Mouse (Mus musculus): ENCODE measurements around the gene Olfr887. TPM values are rescaled to one million over a fixed set of nuclear protein-coding genes. Genes with fewer than 3 reads are reported as not detected.

Gene Olfr887
- not detected in 2 replicates for polyA plus RNA-seq (2015; fragmentation: Nextera tagmentation; extraction: Ambion mirVana)

DNA sequence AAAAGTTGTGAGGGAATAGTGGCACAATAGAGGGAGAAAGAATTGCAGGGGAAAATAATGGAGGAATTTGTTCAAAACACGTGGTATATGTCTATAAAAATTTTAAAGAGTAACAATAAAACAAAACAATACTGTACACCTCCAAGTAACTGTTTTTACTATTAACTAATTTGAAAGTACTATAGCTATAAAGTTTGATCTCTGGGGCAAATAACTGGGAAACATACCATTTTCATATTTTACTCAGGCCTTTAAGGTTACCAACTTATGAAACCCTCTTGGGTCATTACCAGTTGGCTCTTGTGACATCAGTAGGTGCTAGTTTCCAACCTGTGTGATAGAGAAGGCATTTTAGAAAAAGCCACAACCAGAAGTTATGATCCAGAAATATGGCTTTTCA lies at the start of gene Olfr887:
Gene Olfr887, plus strand, starts transcription at position 301 of the 400 bp plus-strand sequence.
- Histone ChIP-seq H3K4me2 (replicated peaks) (no peak within 1 kb of the TSS), H3K9ac (replicated peaks) (no peak within 1 kb of the TSS), H3K27me3 (no peaks in the 10 kb centered on the region), H3K4me1 (replicated peaks) (no peaks in the 10 kb centered on the region), H3K4me3 (replicated peaks) (no peak within 1 kb of the TSS), H3K9me3 (no peaks in the 10 kb centered on the region), H3K27ac (no peak within 1 kb of the TSS), H3K36me3 (no peaks in the 10 kb centered on the region)
- WGBS = 76% methylated on average over 1 of the region's 1 CpGs
- no peak for ATAC-seq

DNA sequence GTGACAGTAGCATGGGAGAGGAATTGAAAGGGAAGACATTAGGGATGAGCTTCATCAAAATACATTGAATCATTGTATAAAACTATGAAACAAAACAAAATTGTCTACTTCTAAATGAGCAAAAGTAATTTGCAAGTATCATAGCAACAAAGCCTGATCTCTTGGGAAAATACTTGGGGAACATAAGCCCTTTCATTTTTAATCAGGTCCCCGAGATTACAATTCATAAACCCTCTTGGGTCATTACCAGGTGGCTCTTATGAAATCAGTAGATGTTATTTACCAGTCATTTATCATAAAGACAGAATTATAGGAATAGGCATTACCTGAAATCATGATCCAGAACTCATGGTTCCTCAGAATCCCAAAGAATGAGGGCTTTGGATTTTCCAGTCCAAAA lies 37.6 kb upstream of the Olfr887 start, which contains the start of gene Olfr884:
Gene Olfr884, plus strand, starts transcription at position 301 of the 400 bp plus-strand sequence.
- ATAC-seq = no peak

DNA sequence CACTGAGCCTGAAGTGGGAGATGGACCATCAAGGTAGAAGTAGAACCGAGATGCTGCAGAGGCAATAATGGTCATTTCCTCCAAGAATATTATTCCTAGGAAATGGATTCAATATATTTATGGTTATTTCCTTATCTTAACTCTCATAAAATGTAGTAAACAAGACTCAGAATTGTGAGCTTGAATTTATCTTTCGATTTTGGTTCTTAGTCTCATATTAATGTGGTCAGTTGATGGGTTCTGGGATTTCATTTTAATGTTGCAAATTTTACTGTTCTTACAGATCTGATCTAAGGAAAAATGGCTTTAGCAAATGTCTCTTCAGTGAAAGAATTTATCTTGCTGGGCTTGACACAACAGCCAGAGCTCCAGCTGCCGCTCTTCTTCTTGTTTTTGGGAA lies 22.9 kb upstream of the Olfr887 start, which contains the start of gene Olfr885:
Gene Olfr885, plus strand, starts transcription at position 301 of the 400 bp plus-strand sequence.
- ATAC-seq = no peak
- Histone ChIP-seq H3K36me3 (no peaks in the 10 kb centered on the region), H3K4me3 (replicated peaks) (no peak within 1 kb of the TSS), H3K4me2 (replicated peaks) (no peak within 1 kb of the TSS), H3K9me3 (no peaks in the 10 kb centered on the region), H3K9ac (replicated peaks) (no peak within 1 kb of the TSS), H3K27me3 (no peaks in the 10 kb centered on the region), H3K27ac (no peak within 1 kb of the TSS), H3K4me1 (replicated peaks) (no peaks in the 10 kb centered on the region)
- WGBS = over 99% methylated on average over 3 of the region's 3 CpGs

More for the DNA sequence above, 37.6 kb upstream of the Olfr887 start, which contains the start of gene Olfr884:
- no peaks in the 10 kb centered on the region for H3K9me3 ChIP-seq
- no peak within 1 kb of the TSS for H3K27ac ChIP-seq
- H3K4me3 ChIP-seq (replicated peaks) = no peak within 1 kb of the TSS
- H3K36me3 ChIP-seq = no peaks in the 10 kb centered on the region
- H3K4me1 ChIP-seq (replicated peaks) = no peaks in the 10 kb centered on the region
- H3K9ac ChIP-seq (replicated peaks) = no peak within 1 kb of the TSS
- H3K4me2 ChIP-seq (replicated peaks) = no peak within 1 kb of the TSS
- H3K27me3 ChIP-seq = no peaks in the 10 kb centered on the region
- 65% methylated on average over 1 of the region's 1 CpGs for WGBS

DNA sequence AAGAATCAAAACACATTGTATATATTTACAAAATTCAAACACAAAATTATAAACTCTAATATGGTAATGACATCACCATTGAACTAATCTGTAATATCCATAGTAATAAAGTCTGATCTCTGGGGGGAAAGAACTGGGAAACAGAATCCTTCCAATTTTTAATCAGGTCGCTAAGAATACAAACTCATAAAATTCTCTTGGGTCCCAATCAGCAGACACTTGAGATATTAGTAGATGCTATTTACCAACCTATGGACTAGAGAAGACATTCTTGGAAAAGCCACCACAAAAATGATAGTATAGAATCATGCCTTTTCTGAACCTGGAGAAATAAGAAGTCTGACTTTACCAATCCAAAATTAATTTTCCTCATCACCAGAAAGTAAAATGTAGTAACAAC lies 24.0 kb downstream of the Olfr887 start, which contains the start of gene Olfr888:
Gene Olfr888, plus strand, starts transcription at position 301 of the 400 bp plus-strand sequence.
- no peaks in the 10 kb centered on the region for H3K27me3 ChIP-seq
- no peak for ATAC-seq
- 91% methylated on average over 1 of the region's 1 CpGs for WGBS
- no peaks in the 10 kb centered on the region for H3K4me1 ChIP-seq (replicated peaks)
- no peaks in the 10 kb centered on the region for H3K36me3 ChIP-seq
- no peak within 1 kb of the TSS for H3K9ac ChIP-seq (replicated peaks)
- H3K9me3 ChIP-seq = no peaks in the 10 kb centered on the region
- no peak within 1 kb of the TSS for H3K4me3 ChIP-seq (replicated peaks)
- H3K4me2 ChIP-seq (replicated peaks) = no peak within 1 kb of the TSS
- H3K27ac ChIP-seq = no peak within 1 kb of the TSS

DNA sequence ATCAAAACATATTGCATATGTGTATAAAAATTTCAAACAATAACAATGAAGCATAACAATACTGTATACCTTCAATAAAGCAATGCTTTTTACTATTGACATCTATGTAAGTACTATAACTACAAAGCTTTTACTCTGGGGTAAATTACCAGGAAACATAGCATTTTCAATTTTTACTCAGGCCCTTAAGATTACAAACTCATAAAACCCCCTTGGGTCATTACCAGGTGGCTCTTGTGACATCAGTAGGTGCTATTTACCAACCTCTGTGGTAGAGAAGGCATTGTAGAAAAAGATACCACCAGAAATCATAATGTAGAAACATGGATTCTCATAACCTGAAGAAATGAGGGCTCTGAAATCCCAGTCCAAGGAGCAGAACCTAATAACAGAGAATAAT lies 31.0 kb downstream of the Olfr887 start, which contains the start of gene Olfr889:
Gene Olfr889, plus strand, starts transcription at position 301 of the 400 bp plus-strand sequence.
- Histone ChIP-seq H3K4me1 (replicated peaks) (no peaks in the 10 kb centered on the region), H3K9me3 (no peaks in the 10 kb centered on the region), H3K9ac (replicated peaks) (no peak within 1 kb of the TSS), H3K4me2 (replicated peaks) (no peak within 1 kb of the TSS), H3K27ac (no peak within 1 kb of the TSS), H3K36me3 (no peaks in the 10 kb centered on the region), H3K4me3 (replicated peaks) (no peak within 1 kb of the TSS), H3K27me3 (no peaks in the 10 kb centered on the region)
- no peak for ATAC-seq

Other genes starting within 250 kb of the Olfr887 start
- gene Olfr877, start 229.8 kb upstream of the Olfr887 start, polyA plus RNA-seq (2015; fragmentation: Nextera tagmentation; extraction: Ambion mirVana) = not detected in 2 replicates
- gene Olfr145, start 187.3 kb upstream of the Olfr887 start, polyA plus RNA-seq (2015; fragmentation: Nextera tagmentation; extraction: Ambion mirVana) = not detected in 2 replicates
- not detected in 2 replicates for gene Olfr878, start 166.2 kb upstream of the Olfr887 start, polyA plus RNA-seq (2015; fragmentation: Nextera tagmentation; extraction: Ambion mirVana)
- not detected in 2 replicates for gene Olfr881, start 92.2 kb upstream of the Olfr887 start, polyA plus RNA-seq (2015; fragmentation: Nextera tagmentation; extraction: Ambion mirVana)
- gene Olfr883, start 58.3 kb upstream of the Olfr887 start, polyA plus RNA-seq (2015; fragmentation: Nextera tagmentation; extraction: Ambion mirVana) = not detected in 2 replicates
- not detected in 2 replicates for gene Olfr884, start 37.5 kb upstream of the Olfr887 start, polyA plus RNA-seq (2015; fragmentation: Nextera tagmentation; extraction: Ambion mirVana)
- gene Olfr885, start 22.8 kb upstream of the Olfr887 start, polyA plus RNA-seq (2015; fragmentation: Nextera tagmentation; extraction: Ambion mirVana) = not detected in 2 replicates
- not detected in 2 replicates for gene Olfr888, start 24.1 kb downstream of the Olfr887 start, polyA plus RNA-seq (2015; fragmentation: Nextera tagmentation; extraction: Ambion mirVana)
- 0.06 and 0.07 TPM in 2 replicates for gene Olfr889, start 31.1 kb downstream of the Olfr887 start, polyA plus RNA-seq (2015; fragmentation: Nextera tagmentation; extraction: Ambion mirVana)
- gene Olfr890, start 58.4 kb downstream of the Olfr887 start, polyA plus RNA-seq (2015; fragmentation: Nextera tagmentation; extraction: Ambion mirVana) = not detected in 2 replicates
- gene Olfr891, start 96.7 kb downstream of the Olfr887 start, polyA plus RNA-seq (2015; fragmentation: Nextera tagmentation; extraction: Ambion mirVana) = not detected in 2 replicates
- not detected in 2 replicates for gene Olfr893, start 124.3 kb downstream of the Olfr887 start, polyA plus RNA-seq (2015; fragmentation: Nextera tagmentation; extraction: Ambion mirVana)
- gene Olfr894, start 134.0 kb downstream of the Olfr887 start, polyA plus RNA-seq (2015; fragmentation: Nextera tagmentation; extraction: Ambion mirVana) = not detected in 2 replicates
- not detected in 2 replicates for gene Olfr143, start 168.7 kb downstream of the Olfr887 start, polyA plus RNA-seq (2015; fragmentation: Nextera tagmentation; extraction: Ambion mirVana)
- not detected in 2 replicates for gene Olfr895, start 183.8 kb downstream of the Olfr887 start, polyA plus RNA-seq (2015; fragmentation: Nextera tagmentation; extraction: Ambion mirVana)
- not detected in 2 replicates for gene Olfr896-ps1, start 207.0 kb downstream of the Olfr887 start, polyA plus RNA-seq (2015; fragmentation: Nextera tagmentation; extraction: Ambion mirVana)
- gene Olfr25, start 245.0 kb downstream of the Olfr887 start, polyA plus RNA-seq (2015; fragmentation: Nextera tagmentation; extraction: Ambion mirVana) = not detected in 2 replicates

Measured in midbrain, embryonic 13.5 days (tissue).